Mouse (Mus musculus) kidney, adult 2 months (tissue): Measurements from ENCODE around the gene U2af1l4.

Source experiments
- CTCF ChIP-seq: fragments of 200-500 bp; conservative IDR thresholded peaks from 2 replicates; pipeline ENCODE4 v1.5.1; 2011; ENCODE audit warnings: low read depth, mild to moderate bottlenecking, control low read depth, low read length, moderate library complexity, mixed read lengths; ENCODE audit not compliant: insufficient read depth, insufficient read length
- POLR2A ChIP-seq: fragments of 200-500 bp; IDR thresholded peaks from one replicate; pipeline ENCODE4 v1.6.1; 2011; ENCODE audit warnings: low read depth, low read length, control low read depth

- no peak for TF ChIP-seq POLR2A
- TF ChIP-seq CTCF = no peak
Observed at GRCm38 (mm10) chr7:30524487-30524886, 38.6 kb upstream of the U2af1l4 start.
